ENCODE assay signal across 15 mouse cellular contexts in the genomic region with DNA sequence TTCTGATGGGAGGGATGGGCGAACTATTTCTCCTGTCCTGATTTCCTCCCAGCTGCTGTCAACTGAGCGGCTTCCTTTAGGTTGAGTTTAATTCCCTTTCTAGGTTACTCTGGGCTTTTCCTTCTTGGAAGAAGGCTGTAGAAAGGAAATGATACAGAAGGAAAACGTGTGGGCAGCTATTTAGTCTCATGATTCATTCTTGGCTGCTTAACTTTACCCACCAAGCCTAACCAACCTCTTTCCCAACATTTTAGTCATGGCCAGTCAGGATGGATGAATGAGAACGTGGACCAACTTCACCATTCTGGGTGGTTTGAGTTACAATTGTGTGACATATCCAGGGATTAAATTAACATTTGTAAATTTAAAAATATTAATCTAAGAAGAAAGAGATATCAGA.
"Had no signal": no experiment of that assay in that cellular context is flagged by ENCODE, and none has a peak within 500 bp of the region (broad histone marks: within the 10 kb centered on the region; RNA-seq: fewer than 3 reads in every experiment).

No protein-coding gene starts in this region.

- DNase-seq: kidney, postnatal 25 days; lung, adult 2 months; lung, postnatal 36 days; right cerebral cortex, adult 18-20 months; right cerebral cortex, postnatal 25 days; thymus, adult 18-20 months; thymus, postnatal 14 days had no signal

- H3K4me3 ChIP-seq: left cerebral cortex, adult 2 months; limb, embryonic 10.5 days; liver, embryonic 15.5 days; midbrain, embryonic 13.5 days; neural tube, embryonic 15.5 days had no signal

- H3K27ac ChIP-seq: left cerebral cortex, adult 2 months; limb, embryonic 10.5 days; liver, embryonic 15.5 days; midbrain, embryonic 13.5 days; neural tube, embryonic 15.5 days; stomach, postnatal 0 days had no signal

- H3K9me3 ChIP-seq: limb, embryonic 10.5 days; liver, embryonic 15.5 days; midbrain, embryonic 13.5 days; neural tube, embryonic 15.5 days had no signal

- H3K4me2 ChIP-seq: liver, embryonic 11.5 days; liver, embryonic 15.5 days; midbrain, embryonic 13.5 days; neural tube, embryonic 15.5 days had no signal

- H3K27me3 ChIP-seq: liver, embryonic 15.5 days; midbrain, embryonic 13.5 days; neural tube, embryonic 15.5 days had no signal

- H3K4me1 ChIP-seq: liver, embryonic 15.5 days; neural tube, embryonic 15.5 days had no signal

- H3K9ac ChIP-seq: liver, embryonic 15.5 days; midbrain, embryonic 13.5 days; neural tube, embryonic 15.5 days had no signal

- H3K36me3 ChIP-seq: limb, embryonic 10.5 days; liver, embryonic 15.5 days; midbrain, embryonic 13.5 days; neural tube, embryonic 15.5 days had no signal

- ATAC-seq: lung, postnatal 0 days; midbrain, embryonic 13.5 days had no signal
